Mouse (Mus musculus) bone marrow, adult 2 months (tissue): Measurements from ENCODE around the gene Ndufs2.

Experiments
- CTCF ChIP-seq: fragments of 200-500 bp; IDR thresholded peaks from 2 replicates; pipeline ENCODE4 v1.5.1; 2011; ENCODE audit warnings: low read length, control low read depth; ENCODE audit not compliant: control insufficient read depth, insufficient read depth
- POLR2A ChIP-seq: fragments of 200-500 bp; IDR thresholded peaks from 2 replicates; pipeline ENCODE4 v1.6.1; 2011; ENCODE audit warnings: low read depth, mild to moderate bottlenecking, control low read depth, low read length, borderline replicate concordance; ENCODE audit not compliant: control insufficient read depth

- TF ChIP-seq CTCF (no peak), POLR2A (no peak)
Observed at GRCm38 (mm10) chr1:171283188-171284160, 32.3 kb upstream of the Ndufs2 start.
